Mouse (Mus musculus) heart, embryonic 10.5 days (tissue): Measurements from ENCODE around the gene 2010003K11Rik. TPM values are rescaled to one million over a fixed set of nuclear protein-coding genes. Genes with fewer than 3 reads are reported as not detected.
"Not testable (repeated sequence)": the region's sequence is repeated elsewhere in the genome, so short reads cannot be mapped to it uniquely, and the experiment has no call there.

Experiments used
- DNase-seq: peaks from one replicate; pipeline ENCODE4 v3.0.0-alpha.2; 2017; ENCODE audit warnings: low spot score
- H3K27ac ChIP-seq: fragments of 300-500 bp; sonication (generic); 2 replicates; pipeline ENCODE4 v1.5.1; 2016; ENCODE audit warnings: mild to moderate bottlenecking
- H3K27me3 ChIP-seq: fragments of 300-500 bp; sonication (generic); 2 replicates; pipeline ENCODE4 v1.6.1; 2016; ENCODE audit warnings: mild to moderate bottlenecking; ENCODE audit not compliant: poor library complexity, insufficient read depth, severe bottlenecking
- H3K36me3 ChIP-seq: fragments of 300-500 bp; sonication (generic); 2 replicates; pipeline ENCODE4 v1.6.1; 2016; ENCODE audit warnings: mild to moderate bottlenecking, moderate library complexity
- H3K4me1 ChIP-seq: fragments of 300-500 bp; sonication (generic); 2 replicates; pipeline ENCODE4 v1.6.1; 2016; ENCODE audit warnings: mild to moderate bottlenecking
- H3K4me3 ChIP-seq: fragments of 300-500 bp; sonication (generic); 2 replicates; pipeline ENCODE4 v1.5.1; 2016; ENCODE audit warnings: mild to moderate bottlenecking, moderate library complexity
- H3K9me3 ChIP-seq: fragments of 300-500 bp; sonication (generic); 2 replicates; pipeline ENCODE4 v1.6.1; 2016; ENCODE audit warnings: mild to moderate bottlenecking, moderate library complexity
- WGBS: fragments of 180-500 bp; shearing (Covaris S2); methylation state at CpG from one replicate; pipeline ENCODE4 v1.1.7; 2016; 5-methylcytosine and 5-hydroxymethylcytosine counted together
- polyA plus RNA-seq: library from polyadenylated mRNA; unstranded; fragments of >200 nt; fragmentation: Nextera tagmentation; extraction: Ambion mirVana; gene quantifications from 2 replicates; pipeline ENCODE4 v1.2.1, GENCODE M21; 2016

Gene 2010003K11Rik
- polyA plus RNA-seq, 1 experiment from 2014 or later: not detected

DNA sequence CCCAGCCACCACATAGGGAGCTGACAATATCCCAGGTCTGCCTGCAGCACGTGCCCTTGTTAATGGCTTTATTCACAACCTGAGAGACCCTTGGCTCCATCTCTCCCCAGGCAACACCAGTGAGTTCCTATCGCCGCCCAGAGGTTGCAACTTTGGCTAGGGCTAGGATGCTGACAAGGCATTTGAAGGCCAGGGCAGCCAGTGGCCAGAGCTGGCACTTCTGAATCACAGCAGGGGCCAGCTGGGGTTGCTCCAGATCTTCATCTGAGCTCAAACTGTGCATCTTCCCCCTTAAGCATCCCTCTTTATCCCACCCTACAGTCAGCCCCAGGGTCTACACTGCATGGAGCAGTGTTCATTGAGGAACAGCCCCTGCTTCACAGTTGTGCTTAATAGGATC lies 23.6 kb downstream of the 2010003K11Rik start:
- H3K9me3 ChIP-seq: no peaks in the 10 kb centered on the region
- peaks cover 51% of the 10 kb centered on the region for H3K27me3 ChIP-seq
- H3K4me1 ChIP-seq: peaks cover 13% of the 10 kb centered on the region
- no peak overlapping the region for H3K4me3 ChIP-seq
- no peak for DNase-seq
- no peaks in the 10 kb centered on the region for H3K36me3 ChIP-seq
- 28% methylated on average over 3 of the region's 3 CpGs for WGBS
- H3K27ac ChIP-seq: no peak overlapping the region

GRCm38 (mm10) chr19:4473549-4473948 lies 24.8 kb downstream of the 2010003K11Rik start:
- Histone ChIP-seq H3K27me3 (peaks cover 46% of the 10 kb centered on the region), H3K9me3 (no peaks in the 10 kb centered on the region)

GRCm38 (mm10) chr19:4468363-4468762 lies 30.0 kb downstream of the 2010003K11Rik start:
- DNase-seq: no peak
- WGBS: 34% methylated on average over 5 of the region's 5 CpGs
- H3K4me3 ChIP-seq: no peak overlapping the region

More at GRCm38 (mm10) chr19:4473549-4473948, 24.8 kb downstream of the 2010003K11Rik start:
- Histone ChIP-seq H3K36me3 (no peaks in the 10 kb centered on the region), H3K4me3 (no peak overlapping the region), H3K4me1 (peaks cover 13% of the 10 kb centered on the region), H3K27ac (no peak overlapping the region)
- DNase-seq: no peak
- 71% methylated on average over 5 of the region's 5 CpGs for WGBS

GRCm38 (mm10) chr19:4464666-4465065 lies 33.7 kb downstream of the 2010003K11Rik start:
- no peak overlapping the region for H3K27ac ChIP-seq
- no peaks in the 10 kb centered on the region for H3K9me3 ChIP-seq
- 84% methylated on average over 4 of the region's 4 CpGs for WGBS
- no peak for DNase-seq
- H3K27me3 ChIP-seq: peaks cover 5% of the 10 kb centered on the region; the same call in 1 of the 2 replicates
- no peaks in the 10 kb centered on the region for H3K36me3 ChIP-seq
- H3K4me1 ChIP-seq: peaks cover 16% of the 10 kb centered on the region
- H3K4me3 ChIP-seq: no peak overlapping the region

More at GRCm38 (mm10) chr19:4468363-4468762, 30.0 kb downstream of the 2010003K11Rik start:
- Histone ChIP-seq H3K9me3 (no peaks in the 10 kb centered on the region), H3K27ac (no peak overlapping the region), H3K4me1 (peaks cover 16% of the 10 kb centered on the region), H3K36me3 (no peaks in the 10 kb centered on the region), H3K27me3 (peaks cover 5% of the 10 kb centered on the region; the same call in 1 of the 2 replicates)

- Histone ChIP-seq H3K4me1 (peaks cover 16% of the 10 kb centered on the region), H3K36me3 (no peaks in the 10 kb centered on the region), H3K27ac (no peak overlapping the region), H3K9me3 (no peaks in the 10 kb centered on the region), H3K4me3 (no peak overlapping the region), H3K27me3 (no peaks in the 10 kb centered on the region)
- 77% methylated on average over 8 of the region's 8 CpGs for WGBS
- DNase-seq: no peak
Observed at GRCm38 (mm10) chr19:4461981-4462380, 36.4 kb downstream of the 2010003K11Rik start.

DNA sequence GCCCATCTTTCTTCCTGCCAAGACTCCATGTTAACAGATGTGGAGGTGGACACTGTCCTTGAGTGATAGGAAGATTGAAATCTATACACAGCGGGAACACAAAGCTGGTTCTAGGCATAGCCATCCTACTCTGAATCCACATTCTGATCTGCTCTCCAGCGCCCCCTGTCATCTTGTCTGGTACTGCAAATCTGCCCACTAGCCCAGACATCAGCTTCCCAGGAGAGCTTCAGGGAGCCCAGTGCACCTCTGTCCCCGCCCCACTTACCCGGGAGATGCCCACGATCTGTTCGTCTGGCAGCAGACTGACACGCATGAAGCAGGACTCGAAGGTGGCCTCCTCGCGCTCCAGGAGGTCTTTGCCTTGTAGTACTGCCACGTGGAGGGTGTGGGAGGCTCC lies 42.2 kb downstream of the 2010003K11Rik start:
- DNase-seq: no peak
- 12% methylated on average over 11 of the region's 11 CpGs for WGBS

DNA sequence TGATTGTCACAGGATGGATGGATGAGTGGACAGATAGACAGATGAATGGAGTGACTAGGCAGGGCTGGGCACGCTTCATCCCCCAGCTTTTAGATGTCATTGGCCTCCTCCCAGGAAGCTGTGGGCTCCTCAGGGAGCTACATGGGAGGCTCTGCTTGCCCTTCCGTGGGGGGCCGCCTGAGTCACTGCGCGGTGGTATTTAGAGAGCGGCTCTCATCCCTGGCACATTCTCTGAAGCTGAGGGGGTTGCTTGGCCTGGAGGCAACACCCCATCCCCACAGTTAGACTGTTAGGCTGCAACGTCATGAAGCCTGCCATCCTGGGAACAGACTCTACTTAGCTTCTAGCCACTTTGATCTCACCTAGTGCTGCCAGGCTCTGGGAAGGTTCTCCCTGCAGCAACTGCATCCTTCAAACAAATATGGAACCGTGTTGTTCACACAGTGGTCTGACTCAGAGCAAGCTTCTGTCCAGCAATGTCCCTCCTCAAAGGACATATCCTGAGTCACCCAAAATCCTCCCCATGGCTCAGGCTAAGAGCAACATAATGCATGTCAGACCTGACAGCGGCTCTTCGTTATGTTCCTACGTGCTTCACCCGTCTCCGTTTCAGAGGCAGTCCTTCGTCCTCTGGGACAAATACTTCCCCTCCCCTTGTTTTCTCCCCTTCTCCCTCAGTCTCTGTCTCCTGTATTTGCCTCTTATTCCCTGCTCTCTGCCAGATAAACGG lies 43.1 kb downstream of the 2010003K11Rik start:
- H3K27ac ChIP-seq: no peak overlapping the region
- peaks cover 11% of the 10 kb centered on the region for H3K4me1 ChIP-seq
- H3K36me3 ChIP-seq: no peaks in the 10 kb centered on the region
- H3K27me3 ChIP-seq: no peaks in the 10 kb centered on the region
- 70% methylated on average over 15 of the region's 15 CpGs for WGBS
- no peak overlapping the region for H3K4me3 ChIP-seq
- H3K9me3 ChIP-seq: no peaks in the 10 kb centered on the region
- DNase-seq: no peak

More for the DNA sequence above, 42.2 kb downstream of the 2010003K11Rik start:
- Histone ChIP-seq H3K27me3 (no peaks in the 10 kb centered on the region), H3K9me3 (no peaks in the 10 kb centered on the region), H3K36me3 (no peaks in the 10 kb centered on the region), H3K4me3 (no peak overlapping the region), H3K4me1 (peaks cover 11% of the 10 kb centered on the region), H3K27ac (no peak overlapping the region)

- DNase-seq, H3K9me3 ChIP-seq, H3K27ac ChIP-seq, H3K27me3 ChIP-seq, H3K36me3 ChIP-seq, H3K4me3 ChIP-seq: not testable (repeated sequence)
- 30% methylated on average over 1 of the region's 1 CpGs for WGBS
- peaks cover 11% of the 10 kb centered on the region for H3K4me1 ChIP-seq
Observed at GRCm38 (mm10) chr19:4454040-4454439, 44.3 kb downstream of the 2010003K11Rik start.

GRCm38 (mm10) chr19:4452525-4452924 lies 45.9 kb downstream of the 2010003K11Rik start:
- Histone ChIP-seq H3K9me3 (no peaks in the 10 kb centered on the region), H3K36me3 (no peaks in the 10 kb centered on the region), H3K27me3 (no peaks in the 10 kb centered on the region), H3K4me1 (peaks cover 11% of the 10 kb centered on the region), H3K4me3 (no peak overlapping the region), H3K27ac (no peak overlapping the region)
- no peak for DNase-seq
- WGBS: 51% methylated on average over 4 of the region's 4 CpGs

- no peaks in the 10 kb centered on the region for H3K36me3 ChIP-seq
- WGBS: 25% methylated on average over 5 of the region's 5 CpGs
Observed at GRCm38 (mm10) chr19:4451965-4452364, 46.4 kb downstream of the 2010003K11Rik start.

DNA sequence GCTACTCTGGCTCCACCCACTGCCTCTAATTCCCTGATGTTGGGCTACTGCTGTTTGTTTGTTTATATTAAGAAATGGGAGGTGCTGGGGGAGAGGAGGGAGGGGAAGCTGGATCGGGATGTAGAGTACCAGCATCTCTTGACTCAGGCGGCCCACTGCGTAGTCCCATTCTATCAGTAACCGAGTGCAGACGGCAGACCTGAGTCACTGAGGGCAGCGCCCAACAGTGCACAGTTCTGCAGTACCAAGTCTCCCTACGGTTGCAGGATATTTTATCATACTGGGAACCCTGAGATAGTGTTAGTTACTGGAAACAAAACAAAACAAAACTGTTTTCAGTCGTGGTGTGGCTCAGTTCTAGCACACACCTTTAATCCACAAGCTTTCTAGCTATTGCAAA lies 47.3 kb downstream of the 2010003K11Rik start:
- no peak for DNase-seq
- Histone ChIP-seq H3K4me1 (peaks cover 11% of the 10 kb centered on the region), H3K36me3 (no peaks in the 10 kb centered on the region), H3K27me3 (no peaks in the 10 kb centered on the region), H3K4me3 (no peak overlapping the region), H3K9me3 (no peaks in the 10 kb centered on the region), H3K27ac (no peak overlapping the region)
- 46% methylated on average over 8 of the region's 8 CpGs for WGBS

More at GRCm38 (mm10) chr19:4451965-4452364, 46.4 kb downstream of the 2010003K11Rik start:
- H3K27me3 ChIP-seq: no peaks in the 10 kb centered on the region
- 0 out of 2 replicates have a peak overlapping the region, but pooled peaks have one; percentile 36 for H3K27ac ChIP-seq
- no peak for DNase-seq
- H3K4me3 ChIP-seq: no peak overlapping the region
- peaks cover 11% of the 10 kb centered on the region for H3K4me1 ChIP-seq
- H3K9me3 ChIP-seq: no peaks in the 10 kb centered on the region

- H3K27me3 ChIP-seq: no peaks in the 10 kb centered on the region
- H3K4me3 ChIP-seq: no peak overlapping the region
- WGBS: 62% methylated on average over 5 of the region's 5 CpGs
- H3K36me3 ChIP-seq: no peaks in the 10 kb centered on the region
- no peaks in the 10 kb centered on the region for H3K9me3 ChIP-seq
- H3K4me1 ChIP-seq: peaks cover 11% of the 10 kb centered on the region
- DNase-seq: no peak
- no peak overlapping the region for H3K27ac ChIP-seq
Observed at GRCm38 (mm10) chr19:4450666-4451065, 47.7 kb downstream of the 2010003K11Rik start.

GRCm38 (mm10) chr19:4449230-4449629 lies 49.2 kb downstream of the 2010003K11Rik start:
- H3K27ac ChIP-seq: no peak overlapping the region
- 89% methylated on average over 9 of the region's 9 CpGs for WGBS
- H3K36me3 ChIP-seq: 0 out of 2 replicates have a peak, but pooled peaks cover 2% of the 10 kb centered on the region
- H3K9me3 ChIP-seq: no peaks in the 10 kb centered on the region
- no peak for DNase-seq
- H3K4me3 ChIP-seq: no peak overlapping the region
- H3K27me3 ChIP-seq: no peaks in the 10 kb centered on the region
- H3K4me1 ChIP-seq: peaks cover 6% of the 10 kb centered on the region
